Mouse (Mus musculus): ENCODE results near the gene Sema3b. TPM values are rescaled to one million over a fixed set of nuclear protein-coding genes. Genes with fewer than 3 reads are reported as not detected.

The Sema3b gene
- polyA plus RNA-seq, 1 experiment from 2014 or later: 30.5 TPM

GRCm38 (mm10) chr9:107599433-107599832, 9.6 kb downstream of the Sema3b start:
- Histone ChIP-seq H3K36me3 (ENCODE audit: insufficient read depth, low read length) (0 out of 2 replicates have a peak, but pooled peaks cover 6% of the 10 kb centered on the region), H3K4me3 (replicated peaks; ENCODE audit: low read depth, low read length) (no peak overlapping the region), H3K9ac (ENCODE audit: low read depth, low read length) (no peak overlapping the region), H3K27me3 (ENCODE audit: insufficient read depth, low read length) (no peaks in the 10 kb centered on the region), H3K9me3 (replicated peaks; ENCODE audit: low read length) (no peaks in the 10 kb centered on the region), H3K4me1 (replicated peaks; ENCODE audit: insufficient read depth, low read length) (peaks cover 15% of the 10 kb centered on the region; the same call in 1 of the 2 replicates), H3K4me2 (ENCODE audit: low read length) (no peak overlapping the region), H3K27ac (no peak overlapping the region)
- DNase-seq (ENCODE audit: low spot score) (no peak), ATAC-seq (replicated peaks; ENCODE audit: low FRiP score, low read depth) (no peak)
- 81% methylated on average over 9 of the region's 9 CpGs for WGBS
- TF ChIP-seq CTCF (IDR thresholded peaks at IDR 0.05; ENCODE audit: low read depth): no peak

- 62% methylated on average over 5 of the region's 5 CpGs for WGBS
- no peak overlapping the region for H3K9ac ChIP-seq (ENCODE audit: low read depth, low read length)
- no peak for ATAC-seq (replicated peaks; ENCODE audit: low FRiP score, low read depth)
- H3K27ac ChIP-seq: no peak overlapping the region
- no peak overlapping the region for H3K4me3 ChIP-seq (replicated peaks; ENCODE audit: low read depth, low read length)
- no peaks in the 10 kb centered on the region for H3K9me3 ChIP-seq (replicated peaks; ENCODE audit: low read length)
- no peak for DNase-seq (ENCODE audit: low spot score)
- H3K4me2 ChIP-seq (ENCODE audit: low read length): no peak overlapping the region
- H3K36me3 ChIP-seq (ENCODE audit: insufficient read depth, low read length): peaks cover 15% of the 10 kb centered on the region; the same call in 1 of the 2 replicates
- H3K27me3 ChIP-seq (ENCODE audit: insufficient read depth, low read length): no peaks in the 10 kb centered on the region
- TF ChIP-seq CTCF (IDR thresholded peaks at IDR 0.05; ENCODE audit: low read depth): no peak
- 0 out of 2 replicates have a peak, but pooled peaks cover 4% of the 10 kb centered on the region for H3K4me1 ChIP-seq (replicated peaks; ENCODE audit: insufficient read depth, low read length)
Observed at GRCm38 (mm10) chr9:107598385-107598784, 10.6 kb downstream of the Sema3b start.

GRCm38 (mm10) chr9:107596619-107597569, 12.1 kb downstream of the Sema3b start:
- Histone ChIP-seq H3K9ac (ENCODE audit: low read depth, low read length) (no peak overlapping the region), H3K4me1 (replicated peaks; ENCODE audit: insufficient read depth, low read length) (no peaks in the 10 kb centered on the region), H3K4me2 (ENCODE audit: low read length) (no peak overlapping the region), H3K27ac (no peak overlapping the region), H3K9me3 (replicated peaks; ENCODE audit: low read length) (no peaks in the 10 kb centered on the region), H3K27me3 (ENCODE audit: insufficient read depth, low read length) (no peaks in the 10 kb centered on the region), H3K4me3 (replicated peaks; ENCODE audit: low read depth, low read length) (no peak overlapping the region), H3K36me3 (ENCODE audit: insufficient read depth, low read length) (peaks cover 24% of the 10 kb centered on the region)
- WGBS: 86% methylated on average over 11 of the region's 11 CpGs
- ATAC-seq (replicated peaks; ENCODE audit: low FRiP score, low read depth) (no peak), DNase-seq (ENCODE audit: low spot score) (no peak)
- TF ChIP-seq CTCF (IDR thresholded peaks at IDR 0.05; ENCODE audit: low read depth): no peak

GRCm38 (mm10) chr9:107594281-107595062, 14.6 kb downstream of the Sema3b start:
- ATAC-seq (replicated peaks; ENCODE audit: low FRiP score, low read depth) (no peak), DNase-seq (ENCODE audit: low spot score) (no peak)
- Histone ChIP-seq H3K9me3 (replicated peaks; ENCODE audit: low read length) (no peaks in the 10 kb centered on the region), H3K9ac (ENCODE audit: low read depth, low read length) (no peak overlapping the region), H3K27me3 (ENCODE audit: insufficient read depth, low read length) (no peaks in the 10 kb centered on the region), H3K27ac (no peak overlapping the region), H3K36me3 (ENCODE audit: insufficient read depth, low read length) (peaks cover 34% of the 10 kb centered on the region), H3K4me1 (replicated peaks; ENCODE audit: insufficient read depth, low read length) (no peaks in the 10 kb centered on the region), H3K4me3 (replicated peaks; ENCODE audit: low read depth, low read length) (no peak overlapping the region), H3K4me2 (ENCODE audit: low read length) (no peak overlapping the region)
- WGBS: 72% methylated on average over 8 of the region's 8 CpGs
- no peak for TF ChIP-seq CTCF (IDR thresholded peaks at IDR 0.05; ENCODE audit: low read depth)

DNA sequence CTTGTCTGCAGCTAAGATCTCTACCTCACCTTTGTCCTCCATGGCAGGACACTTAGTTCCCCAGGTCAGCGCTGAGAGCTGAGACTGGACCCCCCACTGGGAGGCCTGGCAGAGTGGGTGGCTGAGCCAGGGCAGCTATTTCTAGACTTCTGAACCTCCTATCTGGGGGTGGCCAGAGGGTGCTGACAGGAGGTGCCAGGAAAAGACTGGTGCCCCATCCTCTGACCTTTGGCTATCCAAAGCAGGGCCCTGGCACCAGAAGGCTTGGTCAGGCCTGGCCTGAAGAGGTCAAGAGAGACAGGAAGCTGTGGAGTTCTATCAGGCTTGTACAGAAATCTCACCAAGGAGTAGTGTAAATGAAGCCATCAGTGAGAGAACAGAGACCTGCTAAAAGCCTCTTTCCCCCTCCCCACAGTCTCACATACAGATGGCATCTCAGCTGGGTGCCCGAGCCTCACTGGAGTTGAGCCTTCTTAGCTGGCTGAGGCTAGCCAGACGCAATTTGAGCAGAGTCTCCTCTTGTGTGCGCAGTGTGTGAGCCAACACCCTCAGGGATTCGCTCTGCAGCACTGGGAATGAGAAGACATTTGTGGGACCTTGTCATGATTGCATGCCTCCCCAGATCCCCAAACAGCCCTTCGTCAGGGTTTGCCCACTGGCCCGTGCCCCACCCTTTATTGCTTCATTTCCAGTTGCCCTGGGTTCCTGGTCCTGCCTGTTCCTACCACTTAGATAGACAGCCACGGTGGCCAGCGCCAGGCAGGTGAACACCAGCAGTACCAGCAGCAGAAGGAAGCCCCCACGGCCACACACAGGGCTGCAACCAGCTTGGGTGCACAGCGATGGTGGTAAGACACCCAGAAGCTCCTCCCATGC, 15.7 kb downstream of the Sema3b start:
- ATAC-seq (replicated peaks; ENCODE audit: low FRiP score, low read depth): no peak
- no peak overlapping the region for H3K9ac ChIP-seq (ENCODE audit: low read depth, low read length)
- peaks cover 34% of the 10 kb centered on the region for H3K36me3 ChIP-seq (ENCODE audit: insufficient read depth, low read length)
- peaks cover 7% of the 10 kb centered on the region for H3K4me1 ChIP-seq (replicated peaks; ENCODE audit: insufficient read depth, low read length)
- 82% methylated on average over 11 of the region's 11 CpGs for WGBS
- no peaks in the 10 kb centered on the region for H3K9me3 ChIP-seq (replicated peaks; ENCODE audit: low read length)
- H3K27me3 ChIP-seq (ENCODE audit: insufficient read depth, low read length): no peaks in the 10 kb centered on the region
- no peak overlapping the region for H3K4me2 ChIP-seq (ENCODE audit: low read length)
- no peak for DNase-seq (ENCODE audit: low spot score)
- no peak overlapping the region for H3K27ac ChIP-seq
- no peak overlapping the region for H3K4me3 ChIP-seq (replicated peaks; ENCODE audit: low read depth, low read length)
- no peak for TF ChIP-seq CTCF (IDR thresholded peaks at IDR 0.05; ENCODE audit: low read depth)

DNA sequence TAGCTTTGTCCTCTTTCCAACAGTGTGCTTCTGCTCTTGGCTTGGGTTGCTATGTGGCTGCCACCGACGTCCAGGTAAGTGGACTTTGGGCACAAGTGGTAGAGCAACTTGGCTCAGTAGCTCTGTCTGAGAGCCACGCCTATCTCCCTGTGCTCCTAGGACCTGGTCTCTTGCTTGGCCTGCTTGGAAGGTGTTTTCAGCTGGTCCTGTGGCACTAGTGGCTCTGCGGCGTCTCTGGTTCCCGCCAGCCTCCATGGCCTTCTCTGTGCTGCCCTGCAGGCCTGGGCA, 18.3 kb downstream of the Sema3b start:
- peaks cover 12% of the 10 kb centered on the region for H3K4me1 ChIP-seq (replicated peaks; ENCODE audit: insufficient read depth, low read length)
- DNase-seq (ENCODE audit: low spot score) (no peak), ATAC-seq (replicated peaks; ENCODE audit: low FRiP score, low read depth) (no peak)
- no peaks in the 10 kb centered on the region for H3K9me3 ChIP-seq (replicated peaks; ENCODE audit: low read length)
- H3K27ac ChIP-seq: no peak overlapping the region
- H3K4me2 ChIP-seq (ENCODE audit: low read length): no peak overlapping the region
- H3K9ac ChIP-seq (ENCODE audit: low read depth, low read length): no peak overlapping the region
- H3K4me3 ChIP-seq (replicated peaks; ENCODE audit: low read depth, low read length): no peak overlapping the region
- WGBS: 84% methylated on average over 6 of the region's 6 CpGs
- H3K36me3 ChIP-seq (ENCODE audit: insufficient read depth, low read length): peaks cover 34% of the 10 kb centered on the region
- TF ChIP-seq CTCF (IDR thresholded peaks at IDR 0.05; ENCODE audit: low read depth): no peak
- H3K27me3 ChIP-seq (ENCODE audit: insufficient read depth, low read length): no peaks in the 10 kb centered on the region

Data from kidney, postnatal 0 days (tissue).